Mouse (Mus musculus): ENCODE results near the gene Bcl2.

DNA sequence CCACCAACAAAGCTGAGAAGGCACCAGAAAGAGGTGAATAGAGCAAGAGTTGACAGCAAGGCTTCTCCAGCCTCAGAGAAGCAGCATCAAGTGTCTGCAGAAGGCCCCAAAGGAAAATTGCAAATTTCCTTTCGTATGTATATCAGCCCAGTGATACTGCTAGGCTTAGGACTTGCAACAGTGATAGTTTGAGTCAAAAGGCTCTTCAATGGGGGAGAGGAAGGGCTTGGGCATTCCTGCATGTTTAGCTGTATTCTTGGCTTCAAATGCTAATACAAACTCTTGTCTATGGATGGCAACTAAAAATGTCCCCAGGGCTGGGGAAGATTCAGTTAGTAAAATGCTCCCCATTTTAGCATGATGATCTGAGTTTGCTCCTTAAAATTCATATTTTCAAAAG is 149.6 kb downstream of the Bcl2 start:
- TF ChIP-seq CTCF (IDR thresholded peaks at IDR 0.05; ENCODE audit: low read depth, low read length) (no peak), TAL1 (conservative IDR thresholded peaks at IDR 0.05; ENCODE audit: low read depth, low read length) (no peak), GATA1 (IDR thresholded peaks at IDR 0.05; ENCODE audit: borderline replicate concordance, low read length) (no peak), POLR2AphosphoS5 (IDR thresholded peaks at IDR 0.05; ENCODE audit: insufficient replicate concordance, low read depth, low read length) (no peak), GATA2 (IDR thresholded peaks at IDR 0.05; ENCODE audit: borderline replicate concordance, low read depth, low read length) (no peak)

Measured in G1E (cell line).